Mouse (Mus musculus) adrenal gland, adult 2 months (tissue): ENCODE data around the gene Olfr742. TPM values are rescaled to one million over a fixed set of nuclear protein-coding genes. Genes with fewer than 3 reads are reported as not detected.

ENCODE experiments used
- DNase-seq: peaks from one replicate; pipeline ENCODE4 v3.0.0; 2021
- long read RNA-seq: library from polyadenylated mRNA; stranded (forward); transcript quantifications from one replicate; pipeline ENCODE4 v2.0.0, GENCODE M21; 2021
- polyA plus RNA-seq: library from polyadenylated mRNA; depleted of rRNA; stranded (reverse); fragments of >200 nt; gene quantifications from 2 replicates; pipeline ENCODE4 v1.2.3, GENCODE M21; 2012; rRNA removed
- total RNA-seq, 2 experiments: library from RNA; stranded (reverse); gene quantifications; 2 replicates each; pipeline ENCODE4 v1.2.3; 2021

Gene Olfr742
- total RNA-seq (not detected), polyA plus RNA-seq (not detected in 2 replicates)
- long read RNA-seq: 0 reads

DNA sequence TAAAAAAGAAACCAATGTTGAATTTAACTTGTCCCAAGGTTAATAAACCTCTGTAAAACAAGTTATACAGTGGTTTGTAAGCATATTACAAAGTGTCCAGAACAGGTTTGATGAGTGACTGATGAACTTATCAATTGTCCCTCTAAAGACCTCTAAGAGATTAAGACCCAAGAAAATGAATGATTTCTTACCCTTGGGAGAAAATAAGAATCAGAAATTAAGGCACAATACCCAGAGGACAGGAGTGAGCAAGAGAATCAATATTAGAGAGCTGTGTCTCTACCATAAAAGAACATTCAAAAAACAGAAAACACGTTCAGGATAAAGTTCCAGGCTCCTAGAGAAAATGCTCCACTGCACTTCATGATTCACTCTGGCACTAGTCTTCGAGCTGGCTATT, at the start of gene Olfr742:
TSS of gene Olfr742 (plus strand) at position 301 of the 400 bp plus-strand sequence.
- DNase-seq: no peak

DNA sequence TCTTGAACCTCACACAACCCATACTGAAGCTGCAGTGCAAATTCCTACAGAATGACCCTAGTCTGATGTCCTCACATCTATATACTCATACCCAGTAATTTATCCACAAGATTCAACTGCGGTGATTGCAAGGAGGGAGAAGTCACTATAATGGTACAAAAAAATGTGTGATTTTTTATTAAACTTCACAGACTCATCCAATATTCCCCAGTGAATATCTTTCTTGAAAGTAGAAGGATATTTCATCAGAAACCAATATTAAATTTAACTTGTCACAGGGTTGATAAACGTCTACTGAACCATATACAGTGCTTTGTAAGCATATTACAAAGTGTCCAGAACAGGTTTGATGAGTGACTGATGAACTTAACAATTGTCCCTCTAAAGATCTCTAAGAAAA, 31.0 kb upstream of the Olfr742 start, which contains the start of gene Olfr741:
TSS of gene Olfr741 (plus strand) at position 301 of the 400 bp plus-strand sequence.
- no peak for DNase-seq

DNA sequence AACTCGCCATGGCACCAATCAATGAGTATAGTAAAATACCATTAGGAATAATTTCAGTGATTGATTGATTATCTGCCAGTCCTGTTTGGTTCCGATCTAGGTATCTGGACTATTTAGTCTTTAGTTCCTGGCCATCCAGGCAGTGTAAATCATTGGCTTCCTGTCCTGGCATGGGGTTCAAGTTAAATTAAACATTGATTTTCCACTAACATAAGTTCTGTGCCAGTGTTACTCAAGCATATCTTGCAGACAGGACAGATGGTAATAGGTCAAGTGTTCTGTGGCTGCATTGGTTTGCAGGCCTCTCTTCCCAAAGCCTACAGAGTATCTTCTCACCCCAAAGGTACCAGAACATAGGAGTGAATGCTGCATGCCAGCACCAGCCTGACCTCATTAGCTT, 25.0 kb upstream of the Olfr742 start:
- no peak for DNase-seq

DNA sequence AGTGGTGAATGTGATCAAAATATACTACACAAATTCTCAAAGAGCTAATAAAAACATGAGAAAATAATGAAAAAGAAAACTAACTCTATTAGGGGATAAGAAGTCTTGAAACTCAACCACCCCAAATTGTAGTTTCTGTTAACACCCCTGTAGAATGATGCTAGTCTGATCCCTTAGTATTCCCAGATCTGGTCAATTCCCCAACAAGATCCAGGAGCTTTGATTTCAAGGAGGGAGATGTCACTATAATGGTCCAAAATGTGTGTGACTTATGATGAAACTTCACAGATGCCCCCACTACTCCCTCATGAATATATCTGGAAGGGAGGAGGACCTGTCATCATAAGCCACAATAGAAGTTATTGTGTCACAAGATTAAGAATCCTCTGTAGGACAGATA, 18.1 kb downstream of the Olfr742 start, which contains the start of gene Olfr743:
TSS of gene Olfr743 (plus strand) at position 301 of the 400 bp plus-strand sequence.
- no peak for DNase-seq

DNA sequence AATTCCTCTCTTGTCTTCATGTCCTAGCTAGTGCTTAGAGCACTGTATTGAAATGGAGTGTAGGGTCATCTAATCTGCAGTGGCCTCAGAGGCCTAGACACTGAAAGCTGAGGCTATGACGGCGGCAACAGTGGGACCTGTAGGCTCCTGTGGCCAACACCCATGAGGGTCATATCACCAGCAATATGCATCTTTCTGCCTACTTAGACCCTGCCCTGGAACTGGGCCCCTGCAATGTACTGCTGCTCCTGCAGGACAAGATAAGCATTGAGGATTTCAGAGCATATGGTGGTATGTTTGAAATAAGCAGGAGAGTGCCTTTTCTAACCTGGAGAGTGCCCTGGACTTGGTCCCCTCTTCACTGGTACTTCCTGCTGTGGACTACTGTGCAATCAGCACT, 49.3 kb downstream of the Olfr742 start:
- DNase-seq: no peak

Other genes with a start within 250 kb of the Olfr742 start
- gene Olfr732, start 219.4 kb upstream of the Olfr742 start, total RNA-seq: under 1 TPM in 1 of 2 experiments, not detected in 1; 0.10 TPM
- not detected in 2 replicates for gene Olfr732, start 219.4 kb upstream of the Olfr742 start, polyA plus RNA-seq
- gene Olfr733, start 202.1 kb upstream of the Olfr742 start, total RNA-seq: not detected
- gene Olfr733, start 202.1 kb upstream of the Olfr742 start, polyA plus RNA-seq: not detected in 2 replicates
- gene Olfr734, start 176.8 kb upstream of the Olfr742 start, total RNA-seq: not detected
- not detected in 2 replicates for gene Olfr734, start 176.8 kb upstream of the Olfr742 start, polyA plus RNA-seq
- under 1 TPM in 1 of 2 experiments, not detected in 1; 0.21 TPM for gene Olfr735, start 154.7 kb upstream of the Olfr742 start, total RNA-seq
- not detected in 2 replicates for gene Olfr735, start 154.7 kb upstream of the Olfr742 start, polyA plus RNA-seq
- under 1 TPM; 0.17 to 0.21 TPM for gene Tlr11, start 145.7 kb upstream of the Olfr742 start, total RNA-seq
- 0.08 and 0.11 TPM in 2 replicates for gene Tlr11, start 145.7 kb upstream of the Olfr742 start, polyA plus RNA-seq
- gene Olfr736, start 122.4 kb upstream of the Olfr742 start, total RNA-seq: not detected
- not detected in 2 replicates for gene Olfr736, start 122.4 kb upstream of the Olfr742 start, polyA plus RNA-seq
- not detected for gene Olfr738, start 96.0 kb upstream of the Olfr742 start, total RNA-seq
- not detected in 2 replicates for gene Olfr738, start 96.0 kb upstream of the Olfr742 start, polyA plus RNA-seq
- not detected for gene Olfr739, start 85.0 kb upstream of the Olfr742 start, total RNA-seq
- gene Olfr739, start 85.0 kb upstream of the Olfr742 start, polyA plus RNA-seq: not detected in 2 replicates
- not detected for gene Olfr740, start 58.1 kb upstream of the Olfr742 start, total RNA-seq
- gene Olfr740, start 58.1 kb upstream of the Olfr742 start, polyA plus RNA-seq: not detected in 2 replicates
- gene Olfr741, start 30.9 kb upstream of the Olfr742 start, total RNA-seq: not detected
- gene Olfr741, start 30.9 kb upstream of the Olfr742 start, polyA plus RNA-seq: not detected in 2 replicates
- gene Olfr743, start 18.2 kb downstream of the Olfr742 start, total RNA-seq: not detected
- not detected in 2 replicates for gene Olfr743, start 18.2 kb downstream of the Olfr742 start, polyA plus RNA-seq
- gene Olfr744, start 111.3 kb downstream of the Olfr742 start, total RNA-seq: not detected
- not detected in 2 replicates for gene Olfr744, start 111.3 kb downstream of the Olfr742 start, polyA plus RNA-seq
- gene Olfr745, start 135.8 kb downstream of the Olfr742 start, total RNA-seq: not detected
- not detected in 2 replicates for gene Olfr745, start 135.8 kb downstream of the Olfr742 start, polyA plus RNA-seq
- gene Olfr746, start 143.5 kb downstream of the Olfr742 start, total RNA-seq: not detected
- not detected in 2 replicates for gene Olfr746, start 143.5 kb downstream of the Olfr742 start, polyA plus RNA-seq
- gene Olfr747, start 189.6 kb downstream of the Olfr742 start, total RNA-seq: not detected
- gene Olfr747, start 189.6 kb downstream of the Olfr742 start, polyA plus RNA-seq: not detected in 2 replicates
- not detected for gene Olfr748, start 203.8 kb downstream of the Olfr742 start, total RNA-seq
- not detected in 2 replicates for gene Olfr748, start 203.8 kb downstream of the Olfr742 start, polyA plus RNA-seq
- gene Olfr749, start 241.5 kb downstream of the Olfr742 start, total RNA-seq: not detected
- gene Olfr749, start 241.5 kb downstream of the Olfr742 start, polyA plus RNA-seq: not detected in 2 replicates